Mouse (Mus musculus) small intestine, adult 2 months (tissue): ENCODE results near the gene Guca2a. TPM values are rescaled to one million over a fixed set of nuclear protein-coding genes. Genes with fewer than 3 reads are reported as not detected.
A peak's percentile ranks its signal among the peaks of the same experiment; 100 is the strongest.

Experiments
- H3K27ac ChIP-seq: fragments of 200-500 bp; 2 replicates; pipeline ENCODE4 v1.5.1; 2012; ENCODE audit warnings: low read depth, low read length, control low read depth, inconsistent platforms; ENCODE audit not compliant: insufficient read depth
- H3K27me3 ChIP-seq: fragments of 200-500 bp; 2 replicates; pipeline ENCODE4 v1.6.1; 2012; ENCODE audit warnings: mild to moderate bottlenecking, moderate library complexity, low read length, inconsistent platforms; ENCODE audit not compliant: control insufficient read depth, insufficient read depth
- H3K36me3 ChIP-seq: fragments of 200-500 bp; 2 replicates; pipeline ENCODE4 v1.6.1; 2012; ENCODE audit warnings: mild to moderate bottlenecking, low read length, control low read depth, inconsistent platforms; ENCODE audit not compliant: control insufficient read depth, insufficient read depth
- H3K4me1 ChIP-seq: fragments of 200-500 bp; 2 replicates; pipeline ENCODE4 v1.6.1; 2012; ENCODE audit warnings: low read length, inconsistent platforms, mixed read lengths; ENCODE audit not compliant: control insufficient read depth, insufficient read depth, insufficient read length
- H3K4me3 ChIP-seq: fragments of 200-500 bp; 2 replicates; pipeline ENCODE4 v1.5.1; 2012; ENCODE audit warnings: low read depth, mild to moderate bottlenecking, control low read depth, inconsistent platforms, low read length, moderate library complexity
- CTCF ChIP-seq: fragments of 200-500 bp; IDR thresholded peaks from 2 replicates; pipeline ENCODE4 v1.5.1; 2012; ENCODE audit warnings: low read depth, mild to moderate bottlenecking, control low read depth, inconsistent platforms, low read length, moderate library complexity, mixed read lengths; ENCODE audit not compliant: insufficient replicate concordance, insufficient read length; ENCODE audit errors: extremely low read depth
- POLR2A ChIP-seq: fragments of 200-500 bp; IDR thresholded peaks from 2 replicates; pipeline ENCODE4 v1.6.1; 2012; ENCODE audit warnings: low read depth, mild to moderate bottlenecking, control low read depth, inconsistent platforms, low read length, moderate library complexity
- WGBS: fragments of 180-500 bp; shearing (Covaris S2); methylation state at CpG from one replicate; pipeline ENCODE4 v1.1.7; 2018; 5-methylcytosine and 5-hydroxymethylcytosine counted together
- polyA plus RNA-seq: library from polyadenylated mRNA; depleted of rRNA; stranded (reverse); fragments of >200 nt; gene quantifications from 2 replicates; pipeline ENCODE4 v1.2.3, GENCODE M21; 2012

The Guca2a gene
- polyA plus RNA-seq, 1 experiment, result 1,324 TPM

DNA sequence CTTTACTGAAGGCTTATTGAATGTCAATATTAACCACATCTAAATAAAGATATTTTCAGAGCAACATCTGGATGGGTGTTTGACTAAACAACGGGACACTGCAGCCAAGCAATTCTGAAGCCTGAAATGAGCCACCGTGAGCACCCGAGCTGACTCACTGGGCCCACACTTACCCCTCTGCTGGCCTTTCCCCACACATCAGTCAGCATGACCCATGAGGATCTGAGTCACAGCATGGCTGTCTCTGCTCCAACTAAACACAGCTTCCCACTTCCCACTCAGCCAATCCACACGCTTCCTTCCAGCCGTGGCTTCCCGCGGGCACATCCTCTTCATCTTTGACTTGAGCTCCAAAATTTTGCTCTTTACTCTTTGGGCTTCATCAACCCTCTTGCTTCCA, 25.5 kb downstream of the Guca2a start:
- H3K27me3 ChIP-seq, result no peaks in the 10 kb centered on the region
- no peak for TF ChIP-seq POLR2A
- TF ChIP-seq CTCF, result no peak
- peaks cover 21% of the 10 kb centered on the region; the same call in 1 of the 2 replicates for H3K4me1 ChIP-seq
- no peaks in the 10 kb centered on the region for H3K36me3 ChIP-seq
- no peak overlapping the region for H3K27ac ChIP-seq
- WGBS, result 78% methylated on average over 7 of the region's 7 CpGs
- no peak overlapping the region for H3K4me3 ChIP-seq

DNA sequence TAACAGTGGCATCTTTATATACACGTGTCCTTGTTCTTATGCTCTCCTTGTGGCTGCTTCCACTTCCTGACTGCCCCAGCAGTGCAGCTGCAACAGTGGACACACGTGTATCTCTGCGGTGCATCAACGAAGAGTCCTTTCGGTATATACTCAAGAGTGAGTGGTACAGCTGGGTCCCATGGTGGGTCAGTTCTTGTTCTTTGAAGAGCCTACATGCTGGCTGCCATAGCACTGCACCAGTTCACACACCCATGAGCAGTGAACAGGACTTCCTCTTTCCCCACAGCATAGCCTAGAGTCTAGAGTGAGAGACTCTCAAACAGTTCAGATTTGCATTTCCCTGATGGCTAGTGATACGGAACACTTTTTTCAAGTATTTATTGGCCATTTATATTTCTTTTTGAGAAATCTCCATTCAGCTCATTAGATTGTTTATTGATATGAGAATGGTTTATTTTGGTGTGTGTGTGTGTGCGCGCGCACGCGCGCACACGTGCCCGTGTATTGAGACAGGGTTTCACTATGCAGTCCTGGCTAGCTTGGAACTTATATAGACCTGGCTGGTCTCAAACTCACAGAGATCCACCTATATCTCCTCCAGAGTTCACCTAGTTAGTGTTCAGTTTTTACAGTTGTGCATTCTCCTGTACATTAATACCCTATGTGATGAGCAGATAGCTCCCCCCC, 26.0 kb downstream of the Guca2a start:
- H3K4me1 ChIP-seq, result peaks cover 21% of the 10 kb centered on the region; the same call in 1 of the 2 replicates
- no peak for TF ChIP-seq CTCF
- no peak for TF ChIP-seq POLR2A
- no peak overlapping the region for H3K27ac ChIP-seq
- no peaks in the 10 kb centered on the region for H3K27me3 ChIP-seq
- 85% methylated on average over 14 of the region's 14 CpGs for WGBS
- no peaks in the 10 kb centered on the region for H3K36me3 ChIP-seq
- no peak overlapping the region for H3K4me3 ChIP-seq

DNA sequence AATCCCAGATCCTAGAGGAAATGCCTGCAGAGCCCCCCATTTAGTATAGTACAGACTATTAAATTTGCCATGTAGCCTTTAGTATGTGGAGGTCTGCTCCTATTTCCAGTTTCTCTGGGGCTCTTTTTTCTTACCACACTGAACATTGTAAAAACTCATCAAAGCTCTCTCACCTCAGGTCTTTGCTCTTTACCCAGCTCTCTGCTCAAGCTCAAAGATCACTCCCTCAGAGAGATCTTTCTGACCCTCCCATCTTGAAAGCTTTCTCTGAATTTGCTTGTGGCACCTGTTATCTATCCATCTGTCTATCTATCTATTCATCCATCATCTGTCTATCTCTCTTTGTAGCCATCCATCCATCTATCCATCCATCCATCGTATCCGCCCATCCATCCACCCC, 27.7 kb downstream of the Guca2a start:
- 70% methylated on average over 2 of the region's 2 CpGs for WGBS

DNA sequence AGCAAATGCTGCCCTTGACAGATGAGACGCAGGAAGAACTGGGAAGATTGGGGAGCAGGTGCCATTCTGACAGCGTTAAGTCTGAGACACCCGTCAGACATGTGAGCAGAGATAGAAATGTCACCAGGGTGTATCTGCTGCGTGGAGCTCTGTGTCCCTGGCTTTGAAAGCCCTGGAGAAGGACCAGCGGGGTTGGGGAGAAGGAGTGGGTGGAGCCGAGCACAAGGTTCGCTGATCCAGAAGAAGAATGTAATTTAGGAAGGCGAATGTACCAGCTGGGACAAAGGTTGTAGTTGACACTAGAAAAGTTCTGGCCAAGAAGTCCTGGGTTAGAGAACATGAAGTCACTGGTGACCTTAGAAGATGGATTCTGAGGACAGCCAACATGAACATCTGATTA, 28.6 kb downstream of the Guca2a start:
- Histone ChIP-seq H3K36me3 (no peaks in the 10 kb centered on the region), H3K4me3 (no peak overlapping the region), H3K4me1 (peaks cover 11% of the 10 kb centered on the region; the same call in 1 of the 2 replicates), H3K27me3 (no peaks in the 10 kb centered on the region), H3K27ac (peak overlapping the region; percentile 89)
- TF ChIP-seq CTCF, result no peak
- TF ChIP-seq POLR2A, result no peak
- 29% methylated on average over 8 of the region's 8 CpGs for WGBS

More for the DNA sequence above, 27.7 kb downstream of the Guca2a start:
- no peaks in the 10 kb centered on the region for H3K36me3 ChIP-seq
- peak overlapping the region; percentile 89 for H3K27ac ChIP-seq
- no peaks in the 10 kb centered on the region for H3K27me3 ChIP-seq
- no peak overlapping the region for H3K4me3 ChIP-seq
- TF ChIP-seq CTCF, result no peak
- TF ChIP-seq POLR2A, result no peak
- H3K4me1 ChIP-seq, result peaks cover 14% of the 10 kb centered on the region; the same call in 1 of the 2 replicates

DNA sequence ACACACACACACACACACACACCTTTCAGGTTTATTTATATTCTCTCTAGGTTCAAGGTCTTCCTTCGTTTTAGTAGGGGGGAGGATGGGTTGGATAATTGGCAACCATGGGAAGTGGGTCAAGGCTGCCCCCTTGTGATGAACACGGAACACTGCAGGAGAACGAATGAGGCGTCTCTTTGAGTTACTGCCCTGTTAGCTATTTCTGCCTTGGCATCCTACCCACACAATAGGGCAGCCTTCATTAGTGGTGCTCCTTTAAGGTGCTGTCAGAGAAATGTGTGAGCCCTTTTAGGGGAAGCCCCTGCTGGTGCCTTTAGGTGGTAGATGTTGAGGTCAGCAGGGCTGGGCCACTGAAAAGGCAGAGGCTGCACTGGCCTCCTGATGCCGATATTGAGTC, 29.9 kb downstream of the Guca2a start:
- Histone ChIP-seq H3K36me3 (no peaks in the 10 kb centered on the region), H3K27me3 (no peaks in the 10 kb centered on the region), H3K4me1 (peaks cover 8% of the 10 kb centered on the region; the same call in 1 of the 2 replicates), H3K27ac (no peak overlapping the region), H3K4me3 (no peak overlapping the region)
- peak; percentile 78; the same call in 1 of the 2 replicates for TF ChIP-seq CTCF
- TF ChIP-seq POLR2A, result no peak
- 23% methylated on average over 5 of the region's 5 CpGs for WGBS

DNA sequence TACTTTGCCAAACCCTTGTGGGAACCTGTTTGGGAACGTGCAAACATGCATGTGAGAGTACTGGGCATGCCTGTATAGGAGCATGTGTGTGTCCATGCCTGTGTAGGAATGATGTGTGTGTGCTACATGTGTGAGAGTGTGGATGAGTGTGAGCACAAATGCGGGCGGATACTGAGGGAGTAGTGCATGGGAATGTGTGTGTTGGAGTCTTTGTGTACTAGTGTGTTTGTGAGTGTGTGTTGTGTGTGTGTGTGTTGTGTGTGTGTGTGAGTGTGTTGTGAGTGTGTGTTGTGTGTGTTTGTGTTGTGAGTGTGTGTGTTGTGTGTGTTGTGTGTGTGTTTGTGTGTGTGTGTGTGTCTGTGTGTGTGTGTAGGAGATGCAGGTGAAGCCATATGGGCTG, 30.7 kb downstream of the Guca2a start:
- Histone ChIP-seq H3K4me3 (no peak overlapping the region), H3K4me1 (peaks cover 8% of the 10 kb centered on the region; the same call in 1 of the 2 replicates), H3K27me3 (no peaks in the 10 kb centered on the region), H3K36me3 (no peaks in the 10 kb centered on the region), H3K27ac (no peak overlapping the region)
- WGBS, result 90% methylated on average over 3 of the region's 3 CpGs
- TF ChIP-seq POLR2A (no peak), CTCF (no peak)

DNA sequence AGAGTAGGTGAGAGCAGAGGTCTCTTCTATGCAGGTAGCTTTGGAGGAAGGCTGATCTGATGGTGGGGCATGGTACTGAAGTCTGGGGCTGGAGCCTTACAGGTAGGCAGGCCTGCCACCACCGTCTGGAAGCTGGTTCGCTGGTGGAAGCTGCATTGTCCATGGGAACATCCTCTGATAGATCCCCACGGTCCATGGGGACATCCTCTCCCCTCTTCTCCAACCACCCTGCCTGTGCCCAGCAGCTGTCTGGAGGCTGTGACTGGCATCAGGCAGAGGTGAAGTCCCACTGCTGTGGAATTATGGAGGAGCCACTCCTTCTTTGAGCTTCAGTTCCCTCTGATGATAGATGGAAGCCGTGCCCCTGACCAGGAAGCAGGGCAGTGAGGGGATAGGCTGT, 31.1 kb downstream of the Guca2a start:
- no peak overlapping the region for H3K27ac ChIP-seq
- no peak overlapping the region for H3K4me3 ChIP-seq
- no peak for TF ChIP-seq CTCF
- no peak for TF ChIP-seq POLR2A
- 61% methylated on average over 4 of the region's 4 CpGs for WGBS
- no peaks in the 10 kb centered on the region for H3K27me3 ChIP-seq
- peaks cover 8% of the 10 kb centered on the region; the same call in 1 of the 2 replicates for H3K4me1 ChIP-seq
- no peaks in the 10 kb centered on the region for H3K36me3 ChIP-seq
